23 mouse cellular contexts compared by ENCODE assay signal in the genomic region with DNA sequence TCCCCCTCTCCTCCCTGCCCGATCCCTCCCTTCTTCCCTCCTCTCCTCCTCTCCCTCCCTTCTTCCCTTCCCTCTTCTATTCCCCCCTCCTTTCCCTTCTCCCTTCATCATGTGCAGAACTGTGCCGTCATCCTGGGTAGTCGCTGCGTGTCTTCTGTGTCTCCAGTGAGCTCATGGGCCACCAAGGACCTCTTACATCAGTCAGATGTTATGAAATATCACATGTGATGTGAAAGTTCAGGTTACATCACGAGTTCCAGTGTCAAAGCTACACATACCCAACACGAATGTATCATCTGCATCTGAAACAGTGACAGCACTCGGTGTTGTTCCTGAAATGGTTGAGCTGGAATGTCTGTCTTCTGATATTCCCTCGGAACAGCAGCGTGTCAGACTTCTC.
"Had no signal": no experiment of that assay in that cellular context is flagged by ENCODE, and none has a peak within 500 bp of the region (broad histone marks: within the 10 kb centered on the region; RNA-seq: fewer than 3 reads in every experiment).

No protein-coding gene starts in this region.

- H3K27me3 ChIP-seq: kidney, embryonic 15.5 days; limb, embryonic 12.5 days; limb, embryonic 15.5 days; lung, embryonic 15.5 days; midbrain, embryonic 12.5 days; midbrain, embryonic 15.5 days; neural tube, embryonic 12.5 days; neural tube, embryonic 15.5 days had no signal

- H3K4me1 ChIP-seq: kidney, embryonic 15.5 days; limb, embryonic 12.5 days; midbrain, embryonic 12.5 days; midbrain, embryonic 15.5 days; neural tube, embryonic 12.5 days; neural tube, embryonic 15.5 days had no signal

- H3K4me3 ChIP-seq: kidney, embryonic 15.5 days; left cerebral cortex, adult 2 months; limb, embryonic 12.5 days; limb, embryonic 15.5 days; lung, embryonic 15.5 days; midbrain, embryonic 12.5 days; midbrain, embryonic 15.5 days; neural tube, embryonic 12.5 days; neural tube, embryonic 15.5 days had no signal

- H3K36me3 ChIP-seq: kidney, embryonic 15.5 days; limb, embryonic 12.5 days; limb, embryonic 15.5 days; lung, embryonic 15.5 days; midbrain, embryonic 12.5 days; midbrain, embryonic 15.5 days; neural tube, embryonic 12.5 days; neural tube, embryonic 15.5 days had no signal

- H3K9ac ChIP-seq: kidney, embryonic 15.5 days; limb, embryonic 12.5 days; limb, embryonic 15.5 days; liver, embryonic 14.5 days; lung, embryonic 15.5 days; midbrain, embryonic 12.5 days; midbrain, embryonic 15.5 days; neural tube, embryonic 12.5 days; neural tube, embryonic 15.5 days had no signal

- H3K9me3 ChIP-seq: kidney, embryonic 15.5 days; limb, embryonic 15.5 days; lung, embryonic 15.5 days; midbrain, embryonic 15.5 days; neural tube, embryonic 15.5 days had no signal

- DNase-seq: kidney, adult 2 months; kidney, postnatal 10 days; kidney, postnatal 36 days; layer of hippocampus, postnatal 36 days; left cerebral cortex, postnatal 4 days; lung, adult 18-20 months; lung, postnatal 10 days; lung, postnatal 36 days; right cerebral cortex, adult 18-20 months; right cerebral cortex, postnatal 14 days; thymus, adult 18-20 months; thymus, postnatal 4 days had no signal

- H3K4me2 ChIP-seq: kidney, embryonic 15.5 days; limb, embryonic 12.5 days; limb, embryonic 15.5 days; lung, embryonic 15.5 days; midbrain, embryonic 12.5 days; midbrain, embryonic 15.5 days; neural tube, embryonic 12.5 days; neural tube, embryonic 15.5 days had no signal

- H3K27ac ChIP-seq: kidney, embryonic 15.5 days; limb, embryonic 12.5 days; limb, embryonic 15.5 days; liver, embryonic 14.5 days; lung, embryonic 15.5 days; midbrain, embryonic 12.5 days; midbrain, embryonic 15.5 days; neural tube, embryonic 12.5 days; neural tube, embryonic 15.5 days had no signal

- ATAC-seq: intestine, postnatal 0 days; midbrain, embryonic 15.5 days had no signal
